Mouse (Mus musculus) forebrain, embryonic 14.5 days (tissue): ENCODE results near the gene Rab3a. TPM values are rescaled to one million over a fixed set of nuclear protein-coding genes. Genes with fewer than 3 reads are reported as not detected.

Experiments
- ATAC-seq: fragments of 200-750 bp; cut with Nextera tagmentation; 2 replicates; pipeline ENCODE4 v1.8.0; 2017; ENCODE audit warnings: mild to moderate bottlenecking, moderate library complexity
- DNase-seq: peaks from one replicate; pipeline ENCODE4 v3.0.0-alpha.2; 2015; ENCODE audit warnings: low spot score
- H3K27ac ChIP-seq: fragments of 300-500 bp; sonication (generic); 2 replicates; pipeline ENCODE4 v1.5.1; 2014; ENCODE audit warnings: low read depth, mild to moderate bottlenecking, control low read depth, low read length, moderate library complexity
- H3K27me3 ChIP-seq: fragments of 300-500 bp; sonication (generic); replicated peaks from 2 replicates; pipeline ENCODE4 v1.6.1; 2014; ENCODE audit warnings: low read length, control low read depth, mixed read lengths; ENCODE audit not compliant: control insufficient read depth, insufficient read depth
- H3K36me3 ChIP-seq: fragments of 300-500 bp; sonication (generic); 2 replicates; pipeline ENCODE4 v1.6.1; 2014; ENCODE audit warnings: low read length, control low read depth; ENCODE audit not compliant: control insufficient read depth, insufficient read depth
- H3K4me1 ChIP-seq: fragments of 300-500 bp; sonication (generic); 2 replicates; pipeline ENCODE4 v1.6.1; 2014; ENCODE audit warnings: antibody characterized with exemption, low read length, control low read depth; ENCODE audit not compliant: control insufficient read depth, insufficient read depth
- H3K4me2 ChIP-seq: fragments of 300-500 bp; sonication (generic); 2 replicates; pipeline ENCODE4 v1.6.1; 2014; ENCODE audit warnings: mild to moderate bottlenecking, control low read depth, low read length
- H3K4me3 ChIP-seq: fragments of 300-500 bp; sonication (generic); 2 replicates; pipeline ENCODE4 v1.5.1; 2014; ENCODE audit warnings: low read depth, low read length, control low read depth
- H3K9ac ChIP-seq: fragments of 300-500 bp; sonication (generic); 2 replicates; pipeline ENCODE4 v1.6.1; 2014; ENCODE audit warnings: mild to moderate bottlenecking, low read length, control low read depth, moderate library complexity
- H3K9me3 ChIP-seq: fragments of 300-500 bp; sonication (generic); replicated peaks from 2 replicates; pipeline ENCODE4 v1.6.1; 2016; ENCODE audit warnings: low read length, control low read depth, mixed read lengths; ENCODE audit not compliant: control insufficient read depth
- WGBS: fragments of 180-500 bp; shearing (Covaris S2); extraction: QIAGEN DNeasy Blood & Tissue Kit; methylation state at CpG from one replicate; pipeline ENCODE4 v1.1.7; 2014; 5-methylcytosine and 5-hydroxymethylcytosine counted together
- polyA plus RNA-seq: library from polyadenylated mRNA; unstranded; fragments of >200 nt; fragmentation: Nextera tagmentation; extraction: Ambion mirVana; gene quantifications from 2 replicates; pipeline ENCODE4 v1.2.1, GENCODE M21; 2014

The Rab3a gene
- polyA plus RNA-seq, 1 experiment from 2014 or later, result 330 TPM

DNA sequence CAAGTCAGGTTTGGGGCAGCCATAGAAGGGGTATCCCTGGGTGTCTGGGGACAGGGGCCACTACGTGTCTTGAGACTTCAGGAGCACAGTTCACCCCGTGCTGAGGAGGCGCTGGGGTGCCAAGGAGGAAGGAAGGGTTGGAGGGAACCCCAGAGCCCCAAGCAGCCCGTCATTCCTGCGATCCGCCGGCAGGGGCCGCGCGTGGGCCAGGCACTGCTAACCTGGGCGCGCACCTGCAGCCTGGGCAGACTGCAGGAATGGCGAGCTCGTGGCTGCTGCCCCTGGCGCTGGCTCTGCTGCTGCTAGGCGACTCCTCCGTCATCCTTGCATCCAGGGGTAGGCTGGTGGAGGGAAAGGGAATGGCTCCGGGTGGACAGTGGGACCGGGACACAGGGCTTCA, 36.2 kb upstream of the Rab3a start, which contains the start of gene Gm3336:
Gene Gm3336 (plus strand): TSS at position 247 of the 400 bp plus-strand sequence.
- Histone ChIP-seq H3K9me3 (no peaks in the 10 kb centered on the region), H3K4me3 (no peak within 1 kb of the TSS), H3K27me3 (no peaks in the 10 kb centered on the region), H3K9ac (no peak within 1 kb of the TSS), H3K4me1 (no peaks in the 10 kb centered on the region), H3K36me3 (no peaks in the 10 kb centered on the region), H3K4me2 (no peak within 1 kb of the TSS), H3K27ac (no peak within 1 kb of the TSS)
- DNase-seq (peak; percentile 41), ATAC-seq (peak; percentile 42)
- under 1% methylated on average over 18 of the region's 19 CpGs for WGBS

GRCm38 (mm10) chr8:70719796-70720270, 34.6 kb upstream of the Rab3a start:
- no peak for ATAC-seq

DNA sequence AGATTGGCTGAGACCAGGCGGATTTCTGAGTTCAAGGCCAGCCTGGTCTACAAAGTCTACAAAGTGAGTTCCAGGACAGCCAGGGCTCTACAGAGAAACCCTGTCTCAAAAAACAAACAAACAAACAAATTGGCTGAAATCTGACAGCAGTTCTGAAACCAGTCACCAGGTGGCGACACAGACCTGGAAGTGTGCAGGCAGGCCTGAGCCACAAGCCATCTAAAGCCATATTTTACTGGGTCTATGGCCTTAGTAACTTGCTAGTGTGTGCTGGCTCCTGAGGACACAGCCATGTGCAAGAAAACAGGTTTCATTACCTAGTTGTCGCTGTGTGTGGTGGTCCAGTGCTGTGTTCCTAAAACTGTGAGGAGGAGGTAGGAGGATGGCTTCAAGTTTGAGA, 33.7 kb upstream of the Rab3a start:
- no peaks in the 10 kb centered on the region for H3K4me1 ChIP-seq
- no peaks in the 10 kb centered on the region for H3K36me3 ChIP-seq
- H3K9ac ChIP-seq, result no peak overlapping the region
- peak; percentile 83 for DNase-seq
- H3K9me3 ChIP-seq, result no peaks in the 10 kb centered on the region
- H3K27ac ChIP-seq, result no peak overlapping the region
- H3K4me3 ChIP-seq, result no peak overlapping the region
- no peaks in the 10 kb centered on the region for H3K27me3 ChIP-seq
- H3K4me2 ChIP-seq, result no peak overlapping the region
- 0 out of 2 replicates have a peak, but pooled peaks have one; percentile 60 for ATAC-seq
- WGBS, result 3% methylated on average over 3 of the region's 3 CpGs

More at GRCm38 (mm10) chr8:70719796-70720270, 34.6 kb upstream of the Rab3a start:
- Histone ChIP-seq H3K9me3 (no peaks in the 10 kb centered on the region), H3K4me1 (no peaks in the 10 kb centered on the region), H3K9ac (no peak overlapping the region), H3K4me3 (no peak overlapping the region), H3K4me2 (no peak overlapping the region), H3K36me3 (no peaks in the 10 kb centered on the region), H3K27ac (no peak overlapping the region), H3K27me3 (no peaks in the 10 kb centered on the region)
- DNase-seq, result no peak
- WGBS, result 70% methylated on average over 9 of the region's 9 CpGs

GRCm38 (mm10) chr8:70721601-70722000, 32.9 kb upstream of the Rab3a start:
- 85% methylated on average over 8 of the region's 8 CpGs for WGBS
- H3K9ac ChIP-seq, result no peak overlapping the region; the same call in 1 of the 2 replicates

GRCm38 (mm10) chr8:70723486-70724210, 30.8 kb upstream of the Rab3a start, which contains the start of gene Pde4c:
TSS of gene Pde4c (plus strand) at chr8:70723720.
- Histone ChIP-seq H3K9ac (no peak within 1 kb of the TSS), H3K4me2 (no peak within 1 kb of the TSS), H3K4me1 (no peaks in the 10 kb centered on the region), H3K36me3 (no peaks in the 10 kb centered on the region), H3K27me3 (peaks cover 10% of the 10 kb centered on the region; the same call in 1 of the 2 replicates), H3K27ac (no peak within 1 kb of the TSS), H3K4me3 (no peak within 1 kb of the TSS), H3K9me3 (no peaks in the 10 kb centered on the region)
- ATAC-seq (no peak), DNase-seq (no peak)
- 72% methylated on average over 7 of the region's 7 CpGs for WGBS

More at GRCm38 (mm10) chr8:70721601-70722000, 32.9 kb upstream of the Rab3a start:
- Histone ChIP-seq H3K9me3 (no peaks in the 10 kb centered on the region), H3K27ac (no peak overlapping the region), H3K4me1 (no peaks in the 10 kb centered on the region), H3K4me3 (no peak overlapping the region), H3K4me2 (no peak overlapping the region), H3K36me3 (no peaks in the 10 kb centered on the region), H3K27me3 (0 out of 2 replicates have a peak, but pooled peaks cover 3% of the 10 kb centered on the region)
- ATAC-seq (no peak), DNase-seq (no peak)

- DNase-seq, result no peak
- H3K9me3 ChIP-seq, result no peaks in the 10 kb centered on the region
- no peak overlapping the region for H3K9ac ChIP-seq
- no peak overlapping the region for H3K4me3 ChIP-seq
- no peak overlapping the region for H3K4me2 ChIP-seq
- H3K27ac ChIP-seq, result no peak overlapping the region
- no peaks in the 10 kb centered on the region for H3K36me3 ChIP-seq
- no peak for ATAC-seq
- WGBS, result 77% methylated on average over 12 of the region's 12 CpGs
- no peaks in the 10 kb centered on the region for H3K4me1 ChIP-seq
- peaks cover 10% of the 10 kb centered on the region; the same call in 1 of the 2 replicates for H3K27me3 ChIP-seq
These were observed 30.3 kb upstream of the Rab3a start for GRCm38 (mm10) chr8:70724216-70724615.

- WGBS, result 25% methylated on average over 14 of the region's 14 CpGs
- H3K27me3 ChIP-seq, result peaks cover 21% of the 10 kb centered on the region
- DNase-seq, result no peak
These were observed 28.6 kb upstream of the Rab3a start for GRCm38 (mm10) chr8:70725792-70726447.

GRCm38 (mm10) chr8:70726721-70727120, 27.8 kb upstream of the Rab3a start:
- Histone ChIP-seq H3K4me1 (no peaks in the 10 kb centered on the region), H3K4me2 (no peak overlapping the region), H3K27me3 (peaks cover 21% of the 10 kb centered on the region), H3K27ac (no peak overlapping the region), H3K36me3 (no peaks in the 10 kb centered on the region), H3K9ac (no peak overlapping the region), H3K4me3 (no peak overlapping the region), H3K9me3 (no peaks in the 10 kb centered on the region)
- no peak for ATAC-seq
- WGBS, result 38% methylated on average over 11 of the region's 11 CpGs
- DNase-seq, result no peak

More at GRCm38 (mm10) chr8:70725792-70726447, 28.6 kb upstream of the Rab3a start:
- no peaks in the 10 kb centered on the region for H3K4me1 ChIP-seq
- H3K27ac ChIP-seq, result no peak overlapping the region
- H3K9ac ChIP-seq, result no peak overlapping the region
- no peaks in the 10 kb centered on the region for H3K9me3 ChIP-seq
- H3K36me3 ChIP-seq, result no peaks in the 10 kb centered on the region
- H3K4me3 ChIP-seq, result no peak overlapping the region
- H3K4me2 ChIP-seq, result no peak overlapping the region
- ATAC-seq, result no peak
